Mouse (Mus musculus) cortical plate, adult 2 months (tissue): ENCODE measurements around the gene Ftcd.

Experiments used
- CTCF ChIP-seq: fragments of 200-500 bp; IDR thresholded peaks from 2 replicates; pipeline ENCODE4 v1.5.1; 2011; ENCODE audit warnings: mild to moderate bottlenecking, control low read depth, low read length; ENCODE audit not compliant: insufficient read depth; ENCODE audit errors: extremely low read depth
- POLR2A ChIP-seq: fragments of 200-500 bp; IDR thresholded peaks from 2 replicates; pipeline ENCODE4 v1.6.1; 2011; ENCODE audit warnings: mild to moderate bottlenecking, low read length, control low read depth; ENCODE audit not compliant: insufficient read depth; ENCODE audit errors: extremely low read depth

DNA sequence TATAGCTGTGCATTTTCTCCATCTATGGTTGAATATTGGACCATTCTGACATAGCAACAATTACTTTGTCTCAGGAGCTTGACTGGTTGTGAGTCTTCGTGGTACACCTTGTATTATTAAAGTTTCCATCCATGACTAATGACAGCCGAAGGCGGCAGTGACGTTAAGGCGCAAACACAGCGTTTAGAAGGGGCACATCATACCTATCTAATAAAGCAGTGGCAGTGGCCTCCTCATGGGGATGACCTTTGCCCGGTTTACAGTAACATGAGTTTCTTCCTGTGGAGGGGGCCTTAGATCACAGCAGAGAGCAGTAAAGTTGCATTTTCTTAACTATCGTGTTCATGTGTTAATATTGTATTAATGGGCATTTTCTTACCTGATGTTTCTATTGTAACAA lies 27.2 kb upstream of the Ftcd start:
- TF ChIP-seq POLR2A (no peak), CTCF (no peak)
